Mouse (Mus musculus): Measurements from ENCODE around the gene Chac1. TPM values are rescaled to one million over a fixed set of nuclear protein-coding genes. Genes with fewer than 3 reads are reported as not detected.

The Chac1 gene
- total RNA-seq (2014; rRNA removed) (8.7 and 20.4 TPM in 2 replicates), polyA plus RNA-seq (2015; fragmentation: Nextera tagmentation; extraction: Ambion mirVana) (5.7 and 9.1 TPM in 2 replicates)

DNA sequence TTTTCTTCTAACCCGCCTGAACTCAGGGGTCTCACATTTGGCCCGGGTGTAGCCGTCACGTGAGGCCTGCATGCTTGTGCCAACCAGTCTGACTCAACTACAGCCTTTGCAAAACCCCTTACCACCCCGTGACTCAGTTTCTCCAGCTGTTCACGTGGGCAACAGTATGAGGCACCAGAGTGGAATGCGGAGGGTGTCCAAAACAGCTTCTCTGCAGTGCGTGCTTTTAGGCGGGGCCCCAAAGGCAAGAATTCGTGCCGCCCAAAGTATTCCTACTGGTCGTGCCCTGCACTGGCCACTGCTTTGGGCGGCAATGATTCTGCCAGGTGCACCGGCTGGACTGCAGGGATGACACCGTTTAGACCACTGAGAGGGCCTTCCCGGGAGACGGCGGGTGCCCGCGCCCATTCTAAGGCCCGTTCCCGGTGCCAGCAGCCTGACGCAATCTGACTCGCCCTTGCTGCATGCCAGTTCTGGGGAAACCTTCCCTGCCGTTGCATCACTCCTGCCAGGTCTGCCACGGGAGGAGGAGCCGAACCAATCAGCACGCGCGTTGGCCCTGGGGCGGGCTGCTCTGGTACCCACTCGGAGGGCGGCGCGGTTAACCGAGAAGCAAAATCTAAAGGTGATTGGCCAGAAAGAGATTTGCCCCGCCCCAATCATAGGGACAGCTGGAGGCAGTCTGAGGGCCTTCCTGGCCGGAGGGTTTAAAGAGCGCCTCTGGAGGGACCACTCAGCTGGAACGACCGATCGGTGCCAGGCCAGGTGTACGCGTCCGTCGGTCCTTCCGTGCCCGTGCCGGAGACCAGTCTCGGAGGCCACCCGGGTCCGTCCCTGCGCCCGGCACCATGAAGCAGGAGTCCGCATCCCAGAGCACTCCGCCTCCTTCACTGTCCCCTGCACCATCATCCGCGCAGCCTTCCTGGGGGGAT lies at the start of gene Chac1:
Chac1 (plus strand) TSS at position 675 of the 932 bp plus-strand sequence.
- peaks cover 6% of the 10 kb centered on the region; the same call in 1 of the 2 replicates for H3K4me1 ChIP-seq (ENCODE audit: insufficient read depth)
- no peak for TF ChIP-seq CTCF (IDR thresholded peaks at IDR 0.05; ENCODE audit: low read depth)
- H3K4me2 ChIP-seq (ENCODE audit: low read depth), result peak within 1 kb of the TSS; percentile 94
- DNase-seq (peak; percentile 94), ATAC-seq (peak; percentile 99)
- 5% methylated on average over 58 of the region's 58 CpGs for WGBS
- H3K27me3 ChIP-seq (ENCODE audit: insufficient read depth, low read length), result no peaks in the 10 kb centered on the region
- peak within 1 kb of the TSS; percentile 66 for H3K4me3 ChIP-seq (ENCODE audit: low read depth, low read length)
- H3K9ac ChIP-seq, result peak within 1 kb of the TSS; percentile 72
- H3K9me3 ChIP-seq (ENCODE audit: low read length), result no peaks in the 10 kb centered on the region
- peak within 1 kb of the TSS; percentile 3; the same call in 1 of the 2 replicates for H3K27ac ChIP-seq (ENCODE audit: low read depth, low read length)
- no peaks in the 10 kb centered on the region for H3K36me3 ChIP-seq (ENCODE audit: insufficient read depth)

DNA sequence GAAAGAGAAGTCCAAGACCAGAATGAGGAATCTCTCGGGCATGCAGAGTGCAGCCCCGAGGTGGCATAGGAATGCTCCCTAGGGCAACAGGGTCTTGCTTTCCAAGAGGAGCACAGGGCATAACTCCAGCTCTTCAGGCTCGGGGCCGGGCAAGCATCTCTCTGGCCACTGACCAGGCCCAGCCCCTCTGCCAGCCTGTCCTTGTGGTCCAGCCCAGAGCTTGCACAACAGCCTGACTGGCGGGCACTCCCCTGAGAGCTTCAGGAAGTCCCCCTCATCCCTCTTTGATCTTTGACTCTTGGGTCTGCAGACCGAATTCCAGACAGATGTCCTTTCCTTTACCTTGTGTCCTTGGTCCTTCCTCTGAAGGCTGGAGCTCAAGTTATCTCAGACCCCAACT lies 48.2 kb upstream of the Chac1 start:
- Histone ChIP-seq H3K36me3 (ENCODE audit: insufficient read depth) (peaks cover 18% of the 10 kb centered on the region), H3K27ac (ENCODE audit: low read depth, low read length) (no peak overlapping the region), H3K4me3 (ENCODE audit: low read depth, low read length) (no peak overlapping the region), H3K27me3 (ENCODE audit: insufficient read depth, low read length) (no peaks in the 10 kb centered on the region), H3K4me1 (ENCODE audit: insufficient read depth) (no peaks in the 10 kb centered on the region), H3K9me3 (ENCODE audit: low read length) (no peaks in the 10 kb centered on the region), H3K4me2 (ENCODE audit: low read depth) (no peak overlapping the region), H3K9ac (no peak overlapping the region)
- DNase-seq (no peak), ATAC-seq (no peak)
- WGBS, result 82% methylated on average over 6 of the region's 6 CpGs
- TF ChIP-seq CTCF (IDR thresholded peaks at IDR 0.05; ENCODE audit: low read depth), result no peak

DNA sequence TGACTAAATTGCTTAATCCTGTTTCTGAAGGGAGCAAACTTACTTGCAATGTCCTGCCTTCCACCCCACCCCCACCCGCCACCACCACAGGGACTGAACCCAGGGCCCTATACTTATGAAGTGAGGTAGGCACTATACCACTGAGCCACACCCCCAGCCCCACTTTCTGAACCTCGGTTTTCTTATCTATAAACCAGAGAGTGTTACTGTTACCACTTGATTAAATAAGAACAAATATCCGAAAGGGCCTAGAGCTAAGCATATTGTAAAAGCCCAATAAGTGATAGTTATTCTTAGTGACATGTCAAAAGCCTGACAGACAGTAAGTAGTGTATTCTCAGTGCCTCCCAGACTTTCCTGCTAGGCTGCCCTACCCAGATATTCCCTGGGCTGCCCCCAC lies 46.6 kb upstream of the Chac1 start:
- Histone ChIP-seq H3K4me3 (ENCODE audit: low read depth, low read length) (no peak overlapping the region), H3K27ac (ENCODE audit: low read depth, low read length) (no peak overlapping the region), H3K4me1 (ENCODE audit: insufficient read depth) (no peaks in the 10 kb centered on the region), H3K4me2 (ENCODE audit: low read depth) (no peak overlapping the region), H3K27me3 (ENCODE audit: insufficient read depth, low read length) (no peaks in the 10 kb centered on the region), H3K36me3 (ENCODE audit: insufficient read depth) (peaks cover 6% of the 10 kb centered on the region; the same call in 1 of the 2 replicates), H3K9me3 (ENCODE audit: low read length) (no peaks in the 10 kb centered on the region), H3K9ac (no peak overlapping the region)
- TF ChIP-seq CTCF (IDR thresholded peaks at IDR 0.05; ENCODE audit: low read depth), result no peak
- ATAC-seq (no peak), DNase-seq (no peak)
- 64% methylated on average over 3 of the region's 3 CpGs for WGBS

DNA sequence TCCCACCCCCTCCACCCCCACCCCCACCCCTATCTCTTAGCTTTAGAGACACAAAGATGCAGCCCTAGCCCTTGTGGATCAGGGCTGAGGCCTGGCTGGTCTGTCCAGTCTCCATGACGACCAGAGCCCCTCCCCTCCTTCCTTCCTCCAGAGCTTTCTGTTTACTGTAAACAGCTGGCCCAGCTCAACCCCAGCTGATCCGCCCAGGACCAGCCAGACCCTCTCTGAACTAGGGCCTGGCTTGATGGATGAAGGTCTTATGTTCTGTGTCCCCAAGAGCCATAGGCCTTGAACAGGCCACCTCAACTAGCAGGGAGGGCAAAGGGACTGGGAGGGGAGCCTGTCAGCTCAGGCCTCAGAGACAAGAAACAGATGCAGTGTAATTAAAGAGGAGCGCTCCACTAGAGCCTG lies 46.2 kb upstream of the Chac1 start:
- Histone ChIP-seq H3K9ac (no peak overlapping the region), H3K4me3 (ENCODE audit: low read depth, low read length) (no peak overlapping the region), H3K4me2 (ENCODE audit: low read depth) (no peak overlapping the region), H3K27me3 (ENCODE audit: insufficient read depth, low read length) (no peaks in the 10 kb centered on the region), H3K27ac (ENCODE audit: low read depth, low read length) (no peak overlapping the region), H3K4me1 (ENCODE audit: insufficient read depth) (no peaks in the 10 kb centered on the region), H3K36me3 (ENCODE audit: insufficient read depth) (peaks cover 6% of the 10 kb centered on the region; the same call in 1 of the 2 replicates), H3K9me3 (ENCODE audit: low read length) (no peaks in the 10 kb centered on the region)
- no peak for ATAC-seq
- no peak for DNase-seq
- 26% methylated on average over 3 of the region's 3 CpGs for WGBS
- no peak for TF ChIP-seq CTCF (IDR thresholded peaks at IDR 0.05; ENCODE audit: low read depth)

DNA sequence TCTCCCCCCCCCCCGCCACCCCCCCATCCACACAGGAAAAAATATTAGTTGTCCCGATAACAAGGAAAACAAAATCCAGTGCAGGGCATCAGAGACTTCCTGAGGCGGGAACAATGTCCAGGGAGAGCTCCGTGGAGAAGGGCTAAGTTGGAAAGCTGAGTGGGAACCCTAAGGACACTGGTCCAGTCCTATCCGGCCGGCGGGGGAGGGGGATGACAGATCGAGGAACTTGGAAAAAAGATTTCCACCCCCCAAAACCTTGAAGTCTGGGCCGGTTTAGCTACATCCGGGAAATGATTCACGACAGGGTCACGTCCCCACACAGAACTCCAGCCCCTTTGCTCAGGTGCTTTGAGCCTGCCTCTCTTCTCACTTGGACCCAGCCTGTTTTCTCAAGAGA lies 39.5 kb upstream of the Chac1 start:
- no peak overlapping the region for H3K4me3 ChIP-seq (ENCODE audit: low read depth, low read length)
- no peak for TF ChIP-seq CTCF (IDR thresholded peaks at IDR 0.05; ENCODE audit: low read depth)
- 67% methylated on average over 11 of the region's 12 CpGs for WGBS
- H3K27ac ChIP-seq (ENCODE audit: low read depth, low read length), result no peak overlapping the region
- DNase-seq (no peak), ATAC-seq (no peak)
- no peaks in the 10 kb centered on the region for H3K4me1 ChIP-seq (ENCODE audit: insufficient read depth)
- no peaks in the 10 kb centered on the region for H3K9me3 ChIP-seq (ENCODE audit: low read length)
- H3K4me2 ChIP-seq (ENCODE audit: low read depth), result no peak overlapping the region
- H3K27me3 ChIP-seq (ENCODE audit: insufficient read depth, low read length), result peaks cover 8% of the 10 kb centered on the region
- no peaks in the 10 kb centered on the region for H3K36me3 ChIP-seq (ENCODE audit: insufficient read depth)
- no peak overlapping the region for H3K9ac ChIP-seq

DNA sequence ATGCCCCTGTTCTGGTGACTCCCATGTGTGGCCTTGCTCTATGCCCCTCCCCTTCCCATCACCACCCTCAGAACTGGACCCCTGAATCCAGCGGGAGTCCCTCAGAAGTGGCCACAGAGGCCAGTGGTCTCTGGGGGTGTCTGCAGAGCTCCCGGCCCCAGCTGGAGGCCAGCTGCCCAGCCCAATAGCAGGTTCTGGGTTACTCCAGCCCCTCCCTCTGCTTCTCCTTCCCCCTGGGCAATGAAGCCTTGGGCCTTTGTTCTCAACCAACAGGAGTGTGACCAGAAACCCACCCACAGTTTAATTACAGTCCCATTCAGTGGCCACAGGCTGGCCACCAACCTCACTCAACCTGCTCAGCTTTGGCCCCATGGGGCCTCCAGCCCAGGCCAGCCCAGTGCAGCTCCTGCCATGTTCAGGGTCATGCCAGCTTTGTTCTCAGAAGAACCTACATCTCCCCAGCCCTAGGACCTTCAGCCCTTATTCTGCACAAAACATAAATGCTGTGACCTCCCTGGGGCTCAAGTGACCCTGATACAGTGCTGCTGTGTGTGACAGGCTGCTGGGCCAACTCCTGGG lies 38.6 kb upstream of the Chac1 start:
- peaks cover 8% of the 10 kb centered on the region for H3K27me3 ChIP-seq (ENCODE audit: insufficient read depth, low read length)
- no peak for DNase-seq
- H3K9me3 ChIP-seq (ENCODE audit: low read length), result no peaks in the 10 kb centered on the region
- H3K4me3 ChIP-seq (ENCODE audit: low read depth, low read length), result no peak overlapping the region
- no peak overlapping the region for H3K4me2 ChIP-seq (ENCODE audit: low read depth)
- no peaks in the 10 kb centered on the region for H3K36me3 ChIP-seq (ENCODE audit: insufficient read depth)
- 31% methylated on average over 2 of the region's 2 CpGs for WGBS
- H3K4me1 ChIP-seq (ENCODE audit: insufficient read depth), result no peaks in the 10 kb centered on the region
- H3K9ac ChIP-seq, result no peak overlapping the region
- no peak for ATAC-seq
- no peak for TF ChIP-seq CTCF (IDR thresholded peaks at IDR 0.05; ENCODE audit: low read depth)
- no peak overlapping the region for H3K27ac ChIP-seq (ENCODE audit: low read depth, low read length)
